Mouse (Mus musculus): Measurements from ENCODE around the gene Efna2.
"Not testable (repeated sequence)": the region's sequence is repeated elsewhere in the genome, so short reads cannot be mapped to it uniquely, and the experiment has no call there.

Gene Efna2

GRCm38 (mm10) chr10:80155277-80155676 lies 24.0 kb upstream of the Efna2 start:
- no peak for DNase-seq (ENCODE audit: low read depth)

GRCm38 (mm10) chr10:80156002-80156751 lies 23.1 kb upstream of the Efna2 start:
- DNase-seq (ENCODE audit: low read depth), result no peak

- no peak for DNase-seq (ENCODE audit: low read depth)
Observed at GRCm38 (mm10) chr10:80156752-80157053, 22.6 kb upstream of the Efna2 start.

- DNase-seq (ENCODE audit: low read depth), result no peak
Observed at GRCm38 (mm10) chr10:80157141-80157929, 21.9 kb upstream of the Efna2 start.

GRCm38 (mm10) chr10:80158307-80158986 lies 20.8 kb upstream of the Efna2 start:
- DNase-seq (ENCODE audit: low read depth), result no peak

GRCm38 (mm10) chr10:80159021-80159560 lies 20.2 kb upstream of the Efna2 start:
- DNase-seq (ENCODE audit: low read depth), result no peak

- peak; percentile 98 for DNase-seq (ENCODE audit: low read depth)
Observed at GRCm38 (mm10) chr10:80159561-80160454, 19.5 kb upstream of the Efna2 start.

- no peak for DNase-seq (ENCODE audit: low read depth)
Observed at GRCm38 (mm10) chr10:80160455-80161371, 18.6 kb upstream of the Efna2 start.

GRCm38 (mm10) chr10:80161522-80162242 lies 17.6 kb upstream of the Efna2 start:
- no peak for DNase-seq (ENCODE audit: low read depth)

- no peak for DNase-seq (ENCODE audit: low read depth)
Observed at GRCm38 (mm10) chr10:80162243-80162608, 17.1 kb upstream of the Efna2 start.

- DNase-seq (ENCODE audit: low read depth), result no peak
Observed at GRCm38 (mm10) chr10:80162716-80163299, 16.5 kb upstream of the Efna2 start.

- no peak for DNase-seq (ENCODE audit: low read depth)
Observed at GRCm38 (mm10) chr10:80163721-80164120, 15.6 kb upstream of the Efna2 start.

GRCm38 (mm10) chr10:80164161-80164997 lies 14.9 kb upstream of the Efna2 start:
- no peak for DNase-seq (ENCODE audit: low read depth)

- peak; percentile 98 for DNase-seq (ENCODE audit: low read depth)
Observed at GRCm38 (mm10) chr10:80164998-80165344, 14.3 kb upstream of the Efna2 start.

GRCm38 (mm10) chr10:80165392-80166128 lies 13.7 kb upstream of the Efna2 start, which contains the start of gene Cirbp:
Gene Cirbp (plus strand): TSS chr10:80165985.
- no peak for DNase-seq (ENCODE audit: low read depth)

- DNase-seq (ENCODE audit: low read depth), result not testable (repeated sequence)
Observed at GRCm38 (mm10) chr10:80166136-80166535, 13.1 kb upstream of the Efna2 start.

- peak; percentile 98 for DNase-seq (ENCODE audit: low read depth)
Observed at GRCm38 (mm10) chr10:80167460-80168037, 11.7 kb upstream of the Efna2 start.
